Mouse (Mus musculus) bone marrow macrophage, adult 2 months (primary cell): ENCODE data around the gene Mrpl19. TPM values are rescaled to one million over a fixed set of nuclear protein-coding genes. Genes with fewer than 3 reads are reported as not detected.

Experiments used
- H3K27ac ChIP-seq: 2 replicates; pipeline ENCODE4 v1.5.1; 2012; ENCODE audit warnings: low read depth, low read length; ENCODE audit not compliant: insufficient read depth
- H3K4me1 ChIP-seq: 2 replicates; pipeline ENCODE4 v1.6.1; 2012; ENCODE audit warnings: low read length; ENCODE audit not compliant: control insufficient read depth, insufficient read depth
- H3K4me3 ChIP-seq: 2 replicates; pipeline ENCODE4 v1.5.1; 2012; ENCODE audit warnings: mild to moderate bottlenecking, low read length, moderate library complexity; ENCODE audit not compliant: insufficient read depth
- CTCF ChIP-seq: IDR thresholded peaks from 2 replicates; pipeline ENCODE4 v1.5.1; 2012; ENCODE audit warnings: low read depth, mild to moderate bottlenecking, low read length, moderate library complexity
- POLR2A ChIP-seq: IDR thresholded peaks from 2 replicates; pipeline ENCODE4 v1.6.1; 2012; ENCODE audit warnings: mild to moderate bottlenecking, low read depth, low read length, borderline replicate concordance
- polyA plus RNA-seq: library from polyadenylated mRNA; stranded (reverse); fragments of >200 nt; gene quantifications from 2 replicates; pipeline ENCODE4 v1.2.4, GENCODE M21; 2012; ENCODE audit not compliant: missing spikeins, insufficient read depth, insufficient read length

Gene Mrpl19
- polyA plus RNA-seq, 1 experiment, result 22.3 TPM

- Histone ChIP-seq H3K4me1 (no peaks in the 10 kb centered on the region), H3K4me3 (no peak overlapping the region), H3K27ac (no peak overlapping the region)
- no peak for TF ChIP-seq POLR2A
- no peak for TF ChIP-seq CTCF
Observed at GRCm38 (mm10) chr6:81972595-81972994, 6.8 kb upstream of the Mrpl19 start.

GRCm38 (mm10) chr6:81971196-81971595 is 5.4 kb upstream of the Mrpl19 start:
- Histone ChIP-seq H3K27ac (no peak overlapping the region), H3K4me3 (no peak overlapping the region), H3K4me1 (no peaks in the 10 kb centered on the region)
- TF ChIP-seq POLR2A (no peak), CTCF (no peak)

GRCm38 (mm10) chr6:81966068-81966544 is 348 bp upstream of the Mrpl19 start:
- Histone ChIP-seq H3K4me3 (peak overlapping the region; percentile 91), H3K27ac (no peak overlapping the region), H3K4me1 (peaks cover 26% of the 10 kb centered on the region)
- TF ChIP-seq POLR2A, result no peak
- no peak for TF ChIP-seq CTCF

- Histone ChIP-seq H3K27ac (0 out of 2 replicates have a peak overlapping the region, but pooled peaks have one; percentile 44), H3K4me3 (no peak overlapping the region), H3K4me1 (peaks cover 66% of the 10 kb centered on the region)
- TF ChIP-seq CTCF (no peak), POLR2A (no peak)
Observed at GRCm38 (mm10) chr6:81960284-81960683, 5.5 kb downstream of the Mrpl19 start.

- no peak overlapping the region for H3K4me3 ChIP-seq
- TF ChIP-seq POLR2A, result no peak
- peak overlapping the region; percentile 44; the same call in 1 of the 2 replicates for H3K27ac ChIP-seq
- peaks cover 69% of the 10 kb centered on the region for H3K4me1 ChIP-seq
Observed at GRCm38 (mm10) chr6:81959866-81960265, 5.9 kb downstream of the Mrpl19 start.

GRCm38 (mm10) chr6:81957992-81958391 is 7.8 kb downstream of the Mrpl19 start:
- H3K4me1 ChIP-seq, result peaks cover 58% of the 10 kb centered on the region
- no peak for TF ChIP-seq CTCF
- TF ChIP-seq POLR2A, result no peak
- no peak overlapping the region for H3K4me3 ChIP-seq
- peak overlapping the region; percentile 96 for H3K27ac ChIP-seq

GRCm38 (mm10) chr6:81956399-81956798 is 9.4 kb downstream of the Mrpl19 start:
- peak overlapping the region; percentile 89 for H3K27ac ChIP-seq
- TF ChIP-seq CTCF (peak; percentile 64), POLR2A (no peak)
- H3K4me3 ChIP-seq, result no peak overlapping the region
- H3K4me1 ChIP-seq, result peaks cover 49% of the 10 kb centered on the region

GRCm38 (mm10) chr6:81955133-81955532 is 10.6 kb downstream of the Mrpl19 start:
- TF ChIP-seq POLR2A, result no peak
- TF ChIP-seq CTCF, result no peak
- H3K27ac ChIP-seq, result no peak overlapping the region

GRCm38 (mm10) chr6:81946906-81947305 is 18.9 kb downstream of the Mrpl19 start:
- Histone ChIP-seq H3K27ac (peak overlapping the region; percentile 4; the same call in 1 of the 2 replicates), H3K4me3 (no peak overlapping the region), H3K4me1 (peaks cover 30% of the 10 kb centered on the region)
- TF ChIP-seq CTCF (no peak), POLR2A (no peak)

More at GRCm38 (mm10) chr6:81955133-81955532, 10.6 kb downstream of the Mrpl19 start:
- H3K4me1 ChIP-seq, result peaks cover 45% of the 10 kb centered on the region
- no peak overlapping the region for H3K4me3 ChIP-seq

- no peak for TF ChIP-seq POLR2A
- TF ChIP-seq CTCF, result no peak
- Histone ChIP-seq H3K27ac (peak overlapping the region; percentile 22; the same call in 1 of the 2 replicates), H3K4me3 (no peak overlapping the region), H3K4me1 (peaks cover 34% of the 10 kb centered on the region)
Observed at GRCm38 (mm10) chr6:81944432-81944831, 21.3 kb downstream of the Mrpl19 start.

GRCm38 (mm10) chr6:81943281-81943680 is 22.5 kb downstream of the Mrpl19 start:
- Histone ChIP-seq H3K4me3 (no peak overlapping the region), H3K4me1 (peaks cover 34% of the 10 kb centered on the region), H3K27ac (peak overlapping the region; percentile 73)
- no peak for TF ChIP-seq CTCF
- TF ChIP-seq POLR2A, result no peak
